Mouse (Mus musculus): Measurements from ENCODE around the gene Hist1h4c.

DNA sequence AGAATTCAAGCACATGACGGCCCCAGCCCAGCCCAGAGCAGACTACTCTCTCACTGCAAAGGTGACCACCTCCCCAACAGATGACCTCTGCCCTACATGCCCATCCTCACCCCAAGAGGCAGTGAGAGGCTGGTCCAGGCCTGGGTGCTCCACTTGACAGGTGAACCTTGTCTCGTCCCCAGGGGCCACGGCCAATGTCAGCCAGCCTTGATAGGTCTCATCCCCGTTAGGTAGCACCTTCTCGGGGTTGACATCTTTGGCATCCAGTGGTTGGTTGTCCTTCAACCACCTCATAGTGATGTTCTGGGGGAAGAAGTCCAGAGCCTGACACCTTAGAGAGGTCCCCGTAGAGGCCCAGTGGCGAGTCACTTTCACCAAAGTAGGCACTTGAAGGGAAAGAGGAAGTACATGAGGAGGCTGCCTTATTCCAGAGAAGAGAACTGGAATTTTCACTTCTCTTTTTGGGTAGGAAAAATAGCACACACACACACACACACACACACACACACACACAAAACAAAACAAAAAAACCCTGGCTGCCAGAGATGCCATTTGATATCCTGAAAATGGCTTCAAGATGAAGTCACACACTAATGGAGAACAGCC is 7.6 kb upstream of the Hist1h4c start:
- TF ChIP-seq CTCF (IDR thresholded peaks at IDR 0.05; ENCODE audit: control insufficient read depth, insufficient read depth, low read length): no peak
- TF ChIP-seq POLR2A (IDR thresholded peaks at IDR 0.05; ENCODE audit: borderline replicate concordance, control insufficient read depth, low read depth, low read length): no peak

Data from bone marrow, adult 2 months (tissue).